Mouse (Mus musculus): ENCODE data around the gene Tigd4.

DNA sequence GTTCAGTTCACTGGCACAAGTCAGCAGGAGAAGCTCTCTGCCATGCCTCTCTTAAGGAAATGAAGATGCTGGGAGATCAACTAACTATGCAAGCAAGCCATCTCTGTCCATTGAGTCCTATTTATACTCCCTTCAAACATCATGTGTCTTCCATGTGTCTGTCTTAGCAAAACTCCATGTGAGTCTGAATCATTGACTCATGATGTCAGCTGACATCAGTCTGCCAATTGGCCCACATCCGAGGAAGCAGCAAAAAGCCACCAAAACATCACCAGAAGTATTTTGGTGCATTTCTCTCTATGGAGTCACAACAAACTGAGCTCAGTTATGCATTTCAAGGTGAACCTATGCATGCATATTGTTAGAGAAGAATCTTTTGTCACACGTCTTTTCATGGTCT lies 48.0 kb downstream of the Tigd4 start:
- TF ChIP-seq TCF3 (IDR thresholded peaks at IDR 0.05; ENCODE audit: insufficient read length, low read depth) (no peak), MAX (IDR thresholded peaks at IDR 0.05; ENCODE audit: low read depth) (no peak), USF1 (IDR thresholded peaks at IDR 0.05; ENCODE audit: low read depth) (no peak), MYOD1 (IDR thresholded peaks at IDR 0.05; ENCODE audit: control insufficient read depth in 1 of 3, insufficient read length in 2 of 3, low read depth in 2 of 3) (no peak), POLR2A (IDR thresholded peaks at IDR 0.05; ENCODE audit: insufficient read length, low read depth) (no peak), MYOG (IDR thresholded peaks at IDR 0.05; ENCODE audit: control insufficient read depth in 1 of 3, insufficient read depth in 1 of 3, insufficient read length in 2 of 3, low read depth in 2 of 3) (no peak), REST (IDR thresholded peaks at IDR 0.05; ENCODE audit: insufficient read depth, insufficient read length) (no peak), TCF12 (IDR thresholded peaks at IDR 0.05; ENCODE audit: insufficient read depth, poor library complexity, severe bottlenecking) (no peak), E2F4 (IDR thresholded peaks at IDR 0.05; ENCODE audit: insufficient read depth) (no peak), POLR2AphosphoS2 (IDR thresholded peaks at IDR 0.05; ENCODE audit: insufficient read length, low read depth) (no peak), CEBPB (IDR thresholded peaks at IDR 0.05; ENCODE audit: insufficient read depth, poor library complexity, severe bottlenecking) (no peak), SRF (IDR thresholded peaks at IDR 0.05; ENCODE audit: control insufficient read depth, insufficient read length, low read depth) (no peak)

All from myocyte (in vitro differentiated cells).